In the genomic region with DNA sequence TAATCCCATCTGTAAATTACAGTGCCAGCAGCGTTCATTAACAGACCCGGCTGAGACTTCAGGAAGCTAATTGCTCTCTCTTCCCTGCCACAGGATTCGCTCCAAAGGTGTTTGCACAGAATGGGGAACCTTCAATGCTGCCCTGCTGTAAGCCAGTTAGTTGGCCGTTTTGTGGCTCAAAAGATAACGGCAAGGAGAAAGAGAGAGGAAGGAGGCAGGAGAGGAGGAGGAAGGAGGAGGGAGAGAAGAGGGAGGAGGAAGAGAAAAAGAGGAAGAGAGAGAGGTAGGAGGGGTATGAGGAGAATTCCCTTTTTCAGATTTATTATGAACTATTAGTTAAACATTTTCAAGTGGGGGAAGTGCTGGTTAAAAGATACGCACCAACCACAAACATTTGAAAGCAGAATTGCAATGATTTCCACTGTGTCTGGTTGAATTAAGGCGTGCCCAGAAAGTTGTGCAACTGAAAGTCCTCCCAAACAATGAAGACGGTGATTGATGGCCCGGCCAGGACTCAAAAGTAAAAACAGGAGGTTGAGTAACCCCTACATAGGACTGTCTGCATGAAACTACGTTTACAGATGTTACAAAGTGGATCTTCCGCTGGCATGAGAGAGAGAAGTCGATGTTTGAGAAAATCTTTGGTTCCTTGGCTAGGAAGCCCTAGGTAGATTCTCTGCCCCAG, we compare ENCODE assay signal across 8 mouse cellular contexts.
DNase-seq lines count a peak whose midpoint lies in the region; ATAC-seq and TF ChIP-seq lines count a peak whose summit lies in the region.

No protein-coding gene starts in this region.

- TF ChIP-seq EP300 in liver, embryonic 14.5 days (IDR thresholded peaks at IDR 0.05; ENCODE audit: low read depth): no peak

- DNase-seq in heart, embryonic 10.5 days (ENCODE audit: low spot score): no peak
- DNase-seq in heart, adult 18-20 months: no peak
- DNase-seq in liver, embryonic 14.5 days (ENCODE audit: low read depth in 3 of 3, low spot score in 3 of 3): peak in 2 of 3 experiments; percentile 14 to 19
- DNase-seq in layer of hippocampus, adult 2 months (ENCODE audit: low spot score in 2 of 2): no peak
- DNase-seq in midbrain, embryonic 14.5 days: no peak

- peak; percentile 85 for ATAC-seq in common myeloid progenitor, adult 5-6 weeks (replicated peaks; ENCODE audit: low read depth, poor library complexity, severe bottlenecking)
- no peak for ATAC-seq in liver, embryonic 14.5 days (ENCODE audit: insufficient read depth)
- ATAC-seq in midbrain, embryonic 14.5 days (ENCODE audit: low FRiP score, low TSS enrichment): no peak
- no peak for ATAC-seq in CD4-positive, CD25-positive, alpha-beta regulatory T cell, adult 4 months

- TF ChIP-seq POLR2A in myocyte (IDR thresholded peaks at IDR 0.05; ENCODE audit: insufficient read length, low read depth): no peak

- H3K27me3 ChIP-seq in heart, embryonic 10.5 days (ENCODE audit: insufficient read depth, poor library complexity, severe bottlenecking): no peaks in the 10 kb centered on the region
- no peaks in the 10 kb centered on the region for H3K27me3 ChIP-seq in liver, embryonic 14.5 days (ENCODE audit: control insufficient read depth, insufficient read depth, low read length)
- no peaks in the 10 kb centered on the region for H3K27me3 ChIP-seq in myocyte (ENCODE audit: control insufficient read depth, insufficient read depth, insufficient read length)
- H3K27me3 ChIP-seq in midbrain, embryonic 14.5 days (ENCODE audit: control insufficient read depth, insufficient read depth, low read length): no peaks in the 10 kb centered on the region

- H3K9ac ChIP-seq in liver, embryonic 14.5 days (replicated peaks): no peak overlapping the region
- H3K9ac ChIP-seq in midbrain, embryonic 14.5 days (replicated peaks; ENCODE audit: low read length): no peak overlapping the region

- H3K79me2 ChIP-seq in myocyte (ENCODE audit: control insufficient read depth, insufficient read depth): no peaks in the 10 kb centered on the region

- H3K27ac ChIP-seq in heart, embryonic 10.5 days: peak overlapping the region; percentile 62; the same call in 1 of the 2 replicates
- H3K27ac ChIP-seq in liver, embryonic 14.5 days: no peak overlapping the region
- H3K27ac ChIP-seq in layer of hippocampus, adult 2 months: no peak overlapping the region
- H3K27ac ChIP-seq in midbrain, embryonic 14.5 days (replicated peaks; ENCODE audit: low read depth, low read length): no peak overlapping the region

- H3K4me2 ChIP-seq in liver, embryonic 14.5 days (ENCODE audit: low read depth): peak overlapping the region; percentile 17
- H3K4me2 ChIP-seq in myocyte (ENCODE audit: low read depth): no peak overlapping the region
- H3K4me2 ChIP-seq in midbrain, embryonic 14.5 days (ENCODE audit: low read length): no peak overlapping the region

- peaks cover 26% of the 10 kb centered on the region for H3K4me1 ChIP-seq in heart, embryonic 10.5 days
- peaks cover 3 to 26% of the 10 kb centered on the region in 2 experiments; a peak in 3 of 4 replicates for H3K4me1 ChIP-seq in liver, embryonic 14.5 days (replicated peaks; ENCODE audit: control insufficient read depth in 2 of 2, insufficient read depth in 2 of 2, low read length in 1 of 2)
- no peaks in the 10 kb centered on the region; the same call in 1 of the 2 replicates for H3K4me1 ChIP-seq in midbrain, embryonic 14.5 days (ENCODE audit: control insufficient read depth, insufficient read depth, low read length)

- no peaks in the 10 kb centered on the region for H3K36me3 ChIP-seq in heart, embryonic 10.5 days
- no peaks in the 10 kb centered on the region for H3K36me3 ChIP-seq in liver, embryonic 14.5 days (replicated peaks; ENCODE audit: control insufficient read depth, insufficient read depth, low read depth)
- no peaks in the 10 kb centered on the region for H3K36me3 ChIP-seq in myocyte (ENCODE audit: control insufficient read depth, insufficient read depth)
- H3K36me3 ChIP-seq in midbrain, embryonic 14.5 days (ENCODE audit: control insufficient read depth, insufficient read depth, low read length): no peaks in the 10 kb centered on the region

- no peak overlapping the region for H3K4me3 ChIP-seq in heart, embryonic 10.5 days
- no peak overlapping the region for H3K4me3 ChIP-seq in liver, embryonic 14.5 days (ENCODE audit: insufficient read depth in 1 of 2, low read depth in 2 of 2, low read length in 2 of 2)
- H3K4me3 ChIP-seq in myocyte: no peak overlapping the region
- no peak overlapping the region for H3K4me3 ChIP-seq in layer of hippocampus, adult 2 months
- no peak overlapping the region for H3K4me3 ChIP-seq in midbrain, embryonic 14.5 days (replicated peaks; ENCODE audit: low read depth, low read length)

- WGBS in heart, embryonic 10.5 days: 44% methylated on average over 12 of the region's 12 CpGs
- 4% methylated on average over 12 of the region's 12 CpGs for WGBS in liver, embryonic 14.5 days (ENCODE audit: insufficient replicate concordance)
- 81% methylated on average over 12 of the region's 12 CpGs for WGBS in midbrain, embryonic 14.5 days

- no peak overlapping the region for H3ac ChIP-seq in myocyte (ENCODE audit: control insufficient read depth, insufficient read length)

- no peak for TF ChIP-seq CTCF in liver, embryonic 14.5 days (IDR thresholded peaks at IDR 0.05; ENCODE audit: low read depth)
- TF ChIP-seq CTCF in layer of hippocampus, adult 2 months (conservative IDR thresholded peaks at IDR 0.05): no peak

- H3K9me3 ChIP-seq in heart, embryonic 10.5 days: no peaks in the 10 kb centered on the region
- H3K9me3 ChIP-seq in liver, embryonic 14.5 days (ENCODE audit: control insufficient read depth, low read length): no peaks in the 10 kb centered on the region
- H3K9me3 ChIP-seq in midbrain, embryonic 14.5 days (ENCODE audit: control insufficient read depth, low read length): no peaks in the 10 kb centered on the region

TF ChIP-seq in myocyte, 11 proteins besides CTCF, POLR2A, EP300 and RAD21:
- TF ChIP-seq CEBPB (IDR thresholded peaks at IDR 0.05; ENCODE audit: insufficient read depth, poor library complexity, severe bottlenecking) (peak; percentile 57; the same call in 1 of the 2 replicates), SRF (IDR thresholded peaks at IDR 0.05; ENCODE audit: control insufficient read depth, insufficient read length, low read depth) (no peak)
TF ChIP-seq in myocyte: peak in this region for 1.

Comparison
In these comparisons a context has a peak if more than half of its experiments do, and no peak if none do; other contexts are left out.
1. DNase-seq: peak in liver, embryonic 14.5 days (2 of 3); none in heart, embryonic 10.5 days (single experiment), heart, adult 18-20 months (0 of 2), layer of hippocampus, adult 2 months (0 of 2) and midbrain, embryonic 14.5 days (single experiment).